Mouse (Mus musculus): ENCODE data around the gene Iglon5.
A peak's percentile ranks its signal among the peaks of the same experiment; 100 is the strongest.

The Iglon5 gene

GRCm38 (mm10) chr7:43464864-43465343 lies 25.0 kb downstream of the Iglon5 start:
- DNase-seq: peak in 1 of 2 experiments; percentile 39

- no peak for DNase-seq
Measured at GRCm38 (mm10) chr7:43463976-43464375, 25.9 kb downstream of the Iglon5 start.

- no peak for DNase-seq
Measured at GRCm38 (mm10) chr7:43462851-43463250, 27.0 kb downstream of the Iglon5 start, which contains the start of gene Vsig10l. TSS of gene Vsig10l (plus strand) at chr7:43463151.

- no peak for DNase-seq
Measured at GRCm38 (mm10) chr7:43454371-43454770, 35.5 kb downstream of the Iglon5 start.

GRCm38 (mm10) chr7:43453599-43454355 lies 36.1 kb downstream of the Iglon5 start:
- no peak for DNase-seq

- peak in 1 of 2 experiments; percentile 26 for DNase-seq
Measured at GRCm38 (mm10) chr7:43452609-43453008, 37.3 kb downstream of the Iglon5 start.

- no peak for DNase-seq
Measured at GRCm38 (mm10) chr7:43451726-43452125, 38.1 kb downstream of the Iglon5 start.

- no peak for DNase-seq
Measured at GRCm38 (mm10) chr7:43449811-43450210, 40.1 kb downstream of the Iglon5 start.

GRCm38 (mm10) chr7:43448246-43448645 lies 41.6 kb downstream of the Iglon5 start:
- DNase-seq: no peak

- no peak for DNase-seq
Measured at GRCm38 (mm10) chr7:43447801-43448200, 42.1 kb downstream of the Iglon5 start.

- peak; percentile 92 to 96 for DNase-seq
Measured at GRCm38 (mm10) chr7:43443917-43444293, 46.0 kb downstream of the Iglon5 start, which contains the start of the genes Etfb and Gm45233. TSS of gene Etfb (plus strand) at chr7:43444083. TSS of gene Gm45233 (plus strand) at chr7:43444128.

GRCm38 (mm10) chr7:43443126-43443916 lies 46.6 kb downstream of the Iglon5 start:
- DNase-seq: peak; percentile 63 to 69

GRCm38 (mm10) chr7:43442684-43443083 lies 47.2 kb downstream of the Iglon5 start:
- no peak for DNase-seq

- DNase-seq: no peak
Measured at GRCm38 (mm10) chr7:43441071-43441470, 48.8 kb downstream of the Iglon5 start.

- DNase-seq: no peak
Measured at GRCm38 (mm10) chr7:43440482-43440881, 49.4 kb downstream of the Iglon5 start, which contains the start of gene Cldnd2. TSS of gene Cldnd2 (plus strand) at chr7:43440782.

GRCm38 (mm10) chr7:43438611-43439010 lies 51.3 kb downstream of the Iglon5 start:
- no peak for DNase-seq

GRCm38 (mm10) chr7:43436341-43437255 lies 53.3 kb downstream of the Iglon5 start, which contains the start of gene Nkg7:
TSS of gene Nkg7 (plus strand) at chr7:43437073.
- DNase-seq: no peak

GRCm38 (mm10) chr7:43434676-43435075 lies 55.2 kb downstream of the Iglon5 start:
- no peak for DNase-seq

GRCm38 (mm10) chr7:43432891-43433290 lies 57.0 kb downstream of the Iglon5 start:
- no peak for DNase-seq

- no peak for DNase-seq
Measured at GRCm38 (mm10) chr7:43429500-43429899, 60.4 kb downstream of the Iglon5 start.

- no peak for DNase-seq
Measured at GRCm38 (mm10) chr7:43427406-43427805, 62.5 kb downstream of the Iglon5 start, which contains the start of gene Lim2. TSS of gene Lim2 (plus strand) at chr7:43427670.

- no peak for DNase-seq
Measured at GRCm38 (mm10) chr7:43423991-43424625, 65.8 kb downstream of the Iglon5 start.
